Mouse (Mus musculus) A20 (cell line): Measurements from ENCODE around the gene Abhd17a.

Source experiments
- DNase-seq: peaks from one replicate; pipeline ENCODE4 v3.0.0-alpha.2; 2011; ENCODE audit warnings: low read depth, low spot score

Gene Abhd17a

DNA sequence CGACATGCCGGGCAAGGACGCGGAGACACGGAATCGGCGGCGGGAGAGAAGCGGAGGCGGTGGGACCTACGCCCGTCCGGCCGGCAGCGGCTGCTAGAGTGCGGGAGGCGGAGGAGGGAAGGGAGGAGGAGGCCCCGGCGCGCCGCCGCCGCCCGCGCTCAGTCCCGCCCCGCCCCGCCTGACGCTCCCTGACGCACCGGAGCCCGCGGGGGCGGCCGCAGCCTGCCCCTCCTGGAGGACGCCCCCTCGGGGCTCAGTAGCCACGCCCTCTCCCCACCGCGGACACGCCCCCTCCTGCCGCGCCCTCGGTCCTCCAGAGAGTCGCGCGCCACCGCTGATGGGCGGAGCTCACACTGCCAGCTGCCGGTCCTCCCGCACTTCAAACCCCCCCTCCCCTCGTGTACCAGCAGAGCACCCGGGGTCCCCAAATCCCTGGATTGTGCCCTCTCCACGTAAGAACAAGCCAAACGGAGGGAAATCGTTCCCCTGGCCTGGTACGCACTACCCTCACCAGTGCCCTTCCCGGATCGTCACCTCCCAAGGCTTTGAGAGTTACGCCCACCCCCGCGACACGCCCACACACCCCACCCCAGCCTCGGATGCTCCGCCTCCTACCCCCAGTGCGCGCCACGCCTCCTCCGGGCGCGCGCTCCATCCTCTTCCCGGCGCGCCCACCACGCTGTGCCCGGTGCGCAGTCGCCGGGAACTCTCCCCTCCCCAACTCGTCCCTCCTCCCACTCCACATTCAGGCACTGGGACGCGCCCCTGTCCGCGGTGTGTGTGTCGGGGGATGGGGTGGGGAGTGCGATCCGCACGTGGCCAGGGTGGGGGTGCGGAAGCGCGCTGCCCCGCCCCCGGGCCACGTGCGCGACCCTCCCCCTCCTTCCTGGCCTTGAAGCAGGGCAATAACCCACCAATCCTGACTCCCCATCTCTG, 12.7 kb downstream of the Abhd17a start, which contains the start of gene Klf16:
Klf16 (minus strand) TSS at position 127 of the 936 bp plus-strand sequence.
- DNase-seq, result peak; percentile 99

DNA sequence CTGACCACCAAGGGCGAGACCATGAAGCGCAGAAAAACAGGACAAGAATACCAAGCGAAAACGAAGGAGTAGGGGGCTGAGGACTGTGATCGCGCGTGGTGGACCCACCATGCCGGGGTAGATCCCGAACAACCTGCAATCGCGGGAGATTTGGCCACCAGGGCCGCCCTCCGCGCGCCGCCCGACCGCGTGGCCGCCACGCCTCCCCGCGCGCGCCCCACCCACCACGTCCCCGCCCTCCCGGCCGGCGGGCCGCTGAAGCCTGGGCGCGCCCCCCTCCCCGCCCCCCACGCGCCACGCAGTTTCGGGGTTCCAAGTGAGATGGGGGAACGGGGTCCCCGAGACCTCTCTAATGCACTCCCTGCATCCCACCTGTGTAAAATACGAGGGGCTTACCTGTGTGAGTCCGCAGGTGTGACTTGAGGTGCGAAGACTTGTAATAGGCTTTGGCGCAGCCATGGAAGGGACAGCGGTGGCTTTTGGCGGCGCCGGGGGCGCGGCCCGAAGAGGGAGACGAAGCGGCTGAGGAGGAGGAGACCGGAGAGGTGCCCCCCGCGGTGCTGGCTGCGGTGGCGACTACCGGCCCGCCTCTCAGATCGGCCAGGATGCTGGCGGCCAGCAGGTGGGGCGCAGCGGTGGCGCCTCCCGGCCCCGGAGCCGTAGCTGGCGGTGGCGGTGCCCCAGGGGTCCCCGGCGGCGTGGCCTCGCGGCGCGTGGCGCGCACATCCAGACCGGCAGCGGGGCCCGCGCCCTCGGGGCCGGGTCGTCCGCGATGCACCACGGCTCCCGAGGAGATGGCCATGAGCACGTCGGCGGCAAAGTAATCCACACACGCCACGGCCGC, 13.6 kb downstream of the Abhd17a start:
- peak; percentile 83 for DNase-seq

DNA sequence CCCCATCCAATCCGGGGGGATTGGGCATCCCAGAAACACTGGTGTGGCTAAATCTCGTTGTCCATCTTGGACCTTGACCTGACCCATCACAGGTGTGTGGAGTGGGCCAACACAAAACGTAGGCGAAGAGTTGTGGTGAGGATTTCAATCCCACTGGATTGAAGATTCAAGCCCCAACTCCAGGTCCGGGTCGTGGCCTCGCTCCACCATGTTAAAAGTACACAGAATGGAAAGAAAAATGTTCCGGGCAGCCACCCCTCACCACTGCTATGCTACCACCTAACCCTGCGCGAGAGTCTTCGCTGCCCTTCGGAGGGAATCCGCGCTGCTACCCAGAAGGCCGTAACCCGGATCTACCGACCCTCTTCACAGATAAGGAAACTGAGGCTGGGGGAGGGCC, 14.2 kb downstream of the Abhd17a start:
- DNase-seq, result no peak

DNA sequence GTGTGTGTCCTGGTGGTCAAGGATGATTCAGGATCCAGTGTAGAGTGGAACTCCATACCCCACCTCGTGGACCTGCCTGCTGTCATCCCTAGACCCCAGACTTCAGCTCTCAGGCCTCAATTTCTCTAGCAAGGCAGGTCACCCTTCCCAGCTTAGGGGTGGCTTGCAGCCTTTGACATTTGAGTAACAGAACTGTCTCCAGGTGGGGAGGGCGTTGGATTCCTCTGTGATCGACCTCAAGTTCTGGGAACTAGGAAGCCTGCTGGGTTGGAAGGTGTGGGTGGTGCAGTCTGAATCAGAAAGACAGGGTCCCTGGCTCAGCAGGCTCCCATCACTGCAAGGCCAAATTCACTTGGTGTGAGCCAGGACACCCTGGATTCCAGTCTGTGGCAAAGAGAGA, 15.2 kb downstream of the Abhd17a start:
- DNase-seq, result no peak

DNA sequence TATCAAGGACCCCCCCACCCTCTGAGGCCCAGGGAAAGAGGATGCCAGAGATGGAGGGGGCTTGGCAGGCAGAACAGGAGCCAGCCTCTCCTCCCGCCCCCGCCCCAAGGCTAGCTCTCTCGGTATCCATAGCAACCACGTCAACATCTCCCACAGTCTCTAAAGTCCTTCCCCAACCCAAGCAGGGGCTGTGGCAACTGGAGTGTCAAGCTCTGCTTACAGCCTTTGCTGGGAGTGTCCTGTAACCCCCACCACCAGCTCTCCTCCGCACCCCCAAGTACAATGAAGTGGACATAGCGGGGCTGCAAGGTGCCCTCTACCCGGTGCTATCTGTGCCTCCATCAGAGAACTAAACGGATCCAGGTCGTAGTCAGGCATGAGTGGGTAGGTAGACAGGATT, 16.2 kb downstream of the Abhd17a start:
- no peak for DNase-seq

DNA sequence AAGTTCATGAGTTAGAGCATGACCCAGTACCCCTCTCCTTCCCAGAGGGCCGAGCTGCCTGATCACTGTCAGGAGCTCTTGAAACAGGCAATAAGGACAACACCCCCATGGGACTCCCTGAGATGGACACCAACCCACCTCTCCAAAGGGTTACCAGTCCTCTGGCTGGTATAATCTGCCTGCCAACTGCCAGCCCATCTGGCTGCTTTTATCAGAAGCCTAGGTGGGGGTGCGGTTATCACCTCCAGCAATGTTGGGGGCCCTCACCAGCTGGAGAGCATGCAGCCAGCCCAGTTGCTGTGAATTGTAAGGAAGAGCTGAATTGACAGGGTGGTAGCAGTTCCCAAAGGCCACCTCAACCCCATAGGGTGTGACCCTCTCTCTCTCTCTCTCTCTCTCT, 17.7 kb downstream of the Abhd17a start:
- no peak for DNase-seq

DNA sequence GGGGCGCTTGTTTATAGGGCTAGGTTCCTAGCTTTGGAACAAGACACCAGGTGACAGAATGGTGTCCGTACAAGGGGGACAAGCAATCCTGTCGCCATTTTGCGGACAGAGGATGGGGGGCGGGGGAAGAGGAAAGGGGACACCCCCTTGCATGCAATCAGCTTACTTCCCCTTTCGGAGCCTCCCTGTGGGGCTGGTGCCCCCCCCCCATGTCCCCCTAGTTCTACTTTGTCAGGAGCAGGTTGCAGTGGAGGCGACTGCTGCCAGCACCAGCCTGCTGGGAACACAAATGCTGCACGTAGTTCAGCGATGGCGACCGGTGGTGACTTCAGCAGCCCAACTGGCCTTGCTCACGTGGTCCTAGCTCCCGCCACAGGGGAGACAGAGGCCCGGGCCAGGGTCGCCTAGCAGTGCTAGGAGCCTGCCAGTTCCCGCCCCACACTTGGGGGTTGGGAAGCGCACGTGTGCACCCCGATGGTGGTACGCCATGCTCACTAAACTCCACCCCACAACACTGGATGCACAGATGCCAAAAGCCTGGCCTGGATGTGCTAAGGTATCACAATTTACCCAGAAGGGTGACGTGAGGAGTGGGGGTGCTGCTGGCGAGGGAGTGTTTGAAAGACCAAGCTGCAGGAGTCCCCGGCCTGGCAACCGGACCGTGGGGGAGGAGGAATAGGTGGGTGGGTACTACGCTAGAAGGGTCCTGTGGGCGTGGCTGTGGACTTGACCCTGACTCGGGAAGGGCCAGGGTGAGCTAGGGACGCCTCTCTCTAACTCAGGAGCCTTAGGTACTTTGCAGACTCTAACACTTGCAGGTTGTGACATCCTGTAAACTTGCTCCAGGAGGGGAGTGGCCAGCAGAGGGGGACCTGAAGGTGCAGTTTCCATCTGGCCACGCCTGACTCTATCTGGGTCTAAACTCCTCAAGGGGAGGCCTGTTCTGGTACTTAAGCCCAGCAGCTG, 19.0 kb downstream of the Abhd17a start:
- DNase-seq, result peak; percentile 86

DNA sequence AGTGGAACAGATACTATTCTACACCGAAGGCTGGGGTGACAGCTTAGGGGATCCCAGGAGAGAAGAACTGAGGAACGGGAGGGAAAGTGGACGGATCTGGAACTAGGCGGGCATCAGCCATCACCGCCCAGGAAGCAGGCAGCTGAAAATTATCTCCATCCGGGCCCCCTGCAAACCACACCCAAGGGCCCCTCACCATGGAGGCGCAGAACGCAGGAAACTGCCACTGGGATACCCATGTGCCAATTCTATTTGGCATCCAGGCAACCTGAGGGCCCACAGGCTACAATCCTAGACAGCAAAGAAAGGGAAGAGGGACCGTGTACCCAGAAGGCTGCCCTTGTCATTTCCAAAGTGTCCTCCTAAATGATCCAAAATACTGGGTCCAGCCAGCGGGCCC, 19.7 kb downstream of the Abhd17a start:
- peak; percentile 52 for DNase-seq

DNA sequence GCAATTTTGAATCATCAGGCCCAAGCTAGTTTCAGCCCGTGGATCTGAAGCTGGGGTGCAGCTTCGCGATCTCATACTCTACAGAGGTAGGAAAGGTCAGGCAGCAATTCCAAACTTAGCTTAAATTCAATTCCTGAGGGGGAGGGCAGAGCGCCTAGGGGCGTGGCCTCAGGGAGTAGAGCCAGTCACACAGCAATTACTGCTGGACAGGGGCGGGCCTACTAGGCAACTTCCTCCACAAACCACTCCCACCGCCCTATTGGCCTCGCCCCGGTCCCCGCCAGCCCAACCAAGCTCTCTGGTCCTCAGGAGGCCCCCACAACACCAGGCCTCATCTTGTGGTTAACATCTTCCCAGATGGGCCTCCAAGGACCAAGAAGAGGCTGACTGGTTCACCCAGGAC, 20.5 kb downstream of the Abhd17a start:
- DNase-seq, result peak; percentile 91

DNA sequence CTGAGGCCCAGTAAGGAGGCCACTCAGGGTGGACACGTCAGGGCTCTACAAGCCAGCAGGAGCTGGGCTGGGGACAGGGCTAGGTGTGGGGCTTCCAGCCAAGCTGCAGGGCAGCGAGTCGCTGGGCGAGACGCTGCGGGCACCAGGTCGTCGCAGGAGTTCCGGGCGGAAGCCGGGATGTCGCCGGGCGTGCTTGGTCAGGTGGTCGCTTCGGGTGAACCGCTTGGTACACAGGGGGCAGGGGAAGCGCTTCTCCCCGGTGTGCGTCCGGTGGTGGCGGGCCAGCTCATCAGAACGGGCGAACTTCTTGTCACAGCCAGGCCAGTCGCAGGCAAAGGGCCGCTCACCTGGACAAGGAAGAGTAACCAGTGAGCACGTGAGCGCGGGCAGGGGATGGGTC, 21.3 kb downstream of the Abhd17a start:
- no peak for DNase-seq

DNA sequence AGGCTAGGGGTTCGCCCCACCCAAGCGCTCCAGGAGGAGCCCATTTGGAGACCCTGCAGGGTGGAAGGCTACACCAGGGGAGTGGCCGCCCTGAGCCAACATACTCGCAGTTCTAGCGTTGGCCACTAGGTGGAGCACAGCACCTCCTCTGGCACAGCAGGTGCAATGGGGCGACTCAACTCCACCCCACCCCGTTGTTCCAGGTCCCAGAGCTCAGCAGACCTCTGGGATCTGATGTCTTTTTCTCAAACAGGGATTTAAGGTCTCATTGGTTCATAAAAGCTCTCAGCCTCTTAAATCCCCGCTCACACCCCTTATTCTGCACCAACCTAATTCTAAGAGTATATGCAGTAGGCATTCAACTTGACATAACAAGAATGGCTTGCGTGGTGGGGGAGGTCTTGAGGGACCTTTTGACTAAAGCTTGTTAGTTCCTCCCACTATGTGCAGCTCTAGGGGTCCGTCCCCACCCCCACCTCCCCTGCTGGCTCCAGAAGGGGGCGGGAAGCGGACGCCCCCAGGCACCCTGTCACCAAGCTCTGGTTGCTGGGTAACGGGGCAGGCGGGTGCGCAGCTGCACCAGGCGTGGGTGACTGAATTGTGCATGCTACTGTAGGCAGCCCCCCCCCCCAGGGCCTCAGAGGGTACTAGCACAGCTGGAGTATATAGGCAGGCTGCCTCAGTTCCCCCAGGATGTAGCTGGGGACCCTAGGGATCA, 23.6 kb downstream of the Abhd17a start:
- DNase-seq, result peak; percentile 83

DNA sequence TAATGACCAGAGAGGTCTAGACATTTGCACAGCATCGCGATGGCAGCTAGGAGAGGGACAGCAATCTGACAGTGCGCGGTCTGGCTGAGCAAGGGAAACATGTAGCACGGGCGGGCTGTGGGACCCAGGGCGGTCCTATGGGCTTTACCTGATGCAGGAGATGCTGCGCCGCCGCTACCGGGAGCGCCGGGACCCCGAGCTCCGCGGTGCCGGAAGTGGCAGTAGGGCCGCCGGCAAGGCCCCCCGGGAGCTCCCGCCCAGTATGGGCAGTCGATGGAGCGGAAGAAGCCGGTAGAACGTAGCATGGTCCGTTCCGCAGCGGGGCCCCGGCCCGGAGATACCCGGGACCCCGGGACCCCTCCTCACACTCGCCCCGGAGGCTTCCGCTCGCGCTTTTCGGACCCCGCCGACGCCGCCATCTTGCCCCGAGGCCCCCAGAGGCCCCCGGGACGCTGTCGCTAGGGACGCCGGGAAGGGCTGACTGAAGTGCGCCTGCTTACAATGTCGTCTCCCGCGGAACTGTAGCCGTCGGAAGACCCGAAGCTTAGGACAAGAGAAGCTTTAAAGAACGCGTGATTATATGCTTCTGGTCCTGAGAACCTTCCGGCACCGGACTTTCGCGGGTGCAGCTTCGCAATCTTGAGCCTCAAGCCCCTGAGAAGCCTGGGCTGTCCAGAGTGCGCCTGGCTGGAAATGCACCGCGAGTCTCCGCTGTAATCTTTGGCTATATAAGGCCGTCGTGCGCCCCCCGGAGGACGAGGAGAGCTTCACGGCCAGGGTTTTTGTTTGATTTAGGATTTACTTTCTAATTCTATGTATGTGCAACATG, 28.8 kb downstream of the Abhd17a start, which contains the start of gene Rexo1:
Rexo1 (minus strand) TSS at position 445 of the 829 bp plus-strand sequence.
- DNase-seq, result peak; percentile 98

DNA sequence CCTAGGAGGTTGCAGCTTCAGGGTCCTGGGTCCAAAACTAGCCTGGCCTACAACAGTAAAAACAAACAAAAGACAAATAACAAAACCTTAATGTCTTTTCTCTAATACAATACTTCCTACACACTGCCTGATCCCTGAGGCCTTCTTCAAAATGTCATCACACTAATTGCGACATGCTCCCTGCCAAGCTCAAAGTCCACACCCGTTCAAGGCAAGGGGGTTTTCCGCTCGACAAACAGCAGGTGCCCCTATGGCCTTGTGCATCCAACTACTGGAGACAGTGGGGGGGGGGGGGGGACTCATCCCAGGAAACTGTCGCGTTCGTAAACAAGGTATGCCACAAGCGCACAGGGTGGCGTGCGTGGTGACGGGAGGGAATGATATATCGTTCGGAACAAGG, 29.5 kb downstream of the Abhd17a start:
- no peak for DNase-seq

DNA sequence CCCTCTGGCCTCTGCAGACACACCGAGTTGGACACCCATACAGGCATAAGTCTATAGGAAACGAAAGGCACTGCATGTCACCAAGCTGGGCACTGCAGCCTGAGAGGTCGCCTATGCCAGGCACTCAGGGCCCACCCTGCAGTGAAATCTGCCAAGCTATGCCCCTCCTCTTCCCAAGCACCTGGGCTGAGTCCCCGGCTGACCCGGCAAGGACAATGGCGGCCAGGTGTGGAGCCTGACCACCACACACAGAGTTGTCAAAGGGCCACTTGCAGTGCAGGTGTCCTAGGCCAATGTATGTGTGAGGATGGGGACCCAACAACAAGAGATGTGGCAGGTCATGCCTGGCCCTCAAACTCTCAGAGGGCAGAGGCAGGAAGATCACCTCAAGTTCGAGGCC, 30.7 kb downstream of the Abhd17a start:
- no peak for DNase-seq

DNA sequence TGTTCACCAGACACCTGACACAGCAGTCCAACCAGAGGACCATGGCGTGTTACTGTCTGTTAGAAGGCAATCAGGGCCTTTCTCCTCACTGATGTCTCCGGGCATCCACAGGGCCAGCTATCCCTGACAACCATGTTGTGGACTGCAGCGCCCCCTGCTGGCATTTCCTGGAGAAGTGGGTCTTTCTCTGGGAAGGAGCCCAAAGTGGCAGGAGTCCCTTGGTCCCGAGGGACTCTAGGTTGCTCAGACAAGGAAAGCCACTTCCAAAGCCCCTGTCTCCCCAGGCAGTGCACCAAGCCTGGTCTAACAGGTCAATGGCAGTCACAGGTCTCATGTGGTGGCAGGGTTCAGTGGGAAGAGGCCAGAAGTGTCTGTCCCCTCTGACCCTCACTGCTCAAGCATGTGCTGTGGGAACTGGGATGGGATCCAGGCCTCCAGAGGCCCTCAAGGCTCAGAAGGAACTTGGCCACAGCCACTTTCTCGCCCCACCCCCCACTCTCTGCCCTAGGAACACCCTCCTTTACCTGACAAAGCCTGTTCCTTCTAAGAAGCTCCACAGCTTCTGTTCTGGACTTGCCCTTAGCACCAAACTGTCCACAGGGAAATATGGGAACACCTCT, 32.7 kb downstream of the Abhd17a start:
- DNase-seq, result peak; percentile 56

DNA sequence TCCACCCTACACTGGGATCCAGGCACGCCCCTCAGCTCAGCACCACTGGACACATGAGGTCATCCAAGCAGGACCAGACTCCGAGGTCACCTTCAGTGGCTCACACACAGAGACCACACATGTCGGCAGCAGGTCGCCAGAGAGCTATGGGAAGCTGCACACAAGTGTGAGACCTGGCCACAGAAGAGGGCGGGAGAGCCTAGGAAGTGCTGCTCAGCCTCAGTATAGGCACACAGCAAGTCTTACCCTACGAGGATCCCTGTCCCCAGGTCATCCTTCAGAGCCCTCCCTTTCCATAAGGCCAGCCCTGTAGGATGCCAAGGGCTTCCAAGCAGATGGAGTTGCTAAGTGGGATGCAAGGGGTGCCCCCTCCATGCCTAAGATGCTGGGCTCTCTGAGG, 36.1 kb downstream of the Abhd17a start:
- no peak for DNase-seq

DNA sequence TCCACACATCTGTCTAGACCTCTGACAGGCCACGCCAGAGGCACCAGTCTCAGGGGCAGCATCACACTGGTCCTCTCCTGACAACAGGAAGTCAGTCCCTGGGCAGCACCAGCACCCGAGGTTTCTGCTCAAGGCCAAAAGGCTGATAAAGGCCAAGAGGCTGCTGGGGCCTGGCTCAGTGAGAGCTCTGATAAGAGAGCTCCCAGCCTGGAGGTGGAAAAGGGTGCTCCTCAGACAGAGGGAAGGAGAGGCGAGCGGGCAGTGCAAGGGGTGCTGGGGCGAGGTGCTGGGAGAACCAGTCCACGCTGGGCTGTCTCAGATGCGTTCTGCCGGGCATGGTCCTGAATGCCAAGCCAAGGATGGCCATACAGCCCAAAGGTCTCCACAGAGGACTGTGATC, 36.6 kb downstream of the Abhd17a start:
- DNase-seq, result no peak

DNA sequence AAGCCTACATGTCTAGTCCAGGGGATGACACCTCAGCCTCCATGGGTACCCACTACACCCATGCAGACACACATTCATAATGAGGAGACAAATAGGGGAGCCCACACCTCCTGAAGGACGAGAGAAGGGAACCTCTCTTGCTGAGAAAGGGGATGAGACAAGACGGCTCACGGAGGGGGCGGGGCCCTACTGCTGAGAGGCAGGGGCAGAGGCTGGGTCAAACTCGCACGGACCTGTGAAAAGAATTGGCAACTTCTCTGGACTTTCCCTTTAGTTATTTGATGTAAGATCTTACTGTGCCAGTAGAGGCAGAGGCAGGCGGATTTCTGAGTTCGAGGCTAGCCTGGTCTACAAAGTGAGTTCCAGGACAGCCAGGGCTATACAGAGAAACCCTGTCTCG, 37.8 kb downstream of the Abhd17a start:
- no peak for DNase-seq

DNA sequence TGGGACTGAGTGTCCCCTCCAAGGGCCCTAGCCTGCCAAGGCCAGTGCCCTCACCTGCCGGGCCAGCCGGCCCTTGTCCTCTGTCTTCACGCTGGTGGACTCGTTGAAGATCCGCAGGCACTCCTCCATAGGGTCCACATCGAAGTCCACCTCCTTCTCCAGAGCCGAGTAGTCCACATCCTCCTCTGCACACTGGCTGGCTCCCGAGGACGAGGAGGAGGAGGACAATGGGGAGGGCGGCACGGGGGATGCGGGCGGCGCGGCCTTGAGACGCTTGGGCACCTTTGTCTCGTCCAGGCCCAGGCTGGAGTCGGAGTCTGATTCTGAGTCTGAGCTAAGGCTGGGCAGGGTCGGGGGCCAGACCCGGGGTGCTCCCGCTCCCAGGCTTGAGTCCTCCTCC, 40.9 kb downstream of the Abhd17a start:
- DNase-seq, result no peak
